Mouse (Mus musculus) hindbrain, embryonic 13.5 days (tissue): ENCODE measurements at regions not wholly inside any gene's neighbourhood (a gene's known extent, or its start where the extent isn't known, plus 50 kb on each side); places are given as distances from the start of the nearest gene placed in this dataset.

ENCODE experiments used
- ATAC-seq: fragments of 200-750 bp; cut with Nextera tagmentation; 2 replicates; pipeline ENCODE4 v1.8.0; 2017; ENCODE audit warnings: moderate TSS enrichment; ENCODE audit not compliant: low FRiP score
- H3K27ac ChIP-seq: fragments of 300-500 bp; sonication (generic); 2 replicates; pipeline ENCODE4 v1.5.1; 2015; ENCODE audit warnings: inconsistent platforms, mild to moderate bottlenecking, moderate library complexity
- H3K27me3 ChIP-seq: fragments of 300-500 bp; sonication (generic); 2 replicates; pipeline ENCODE4 v1.6.1; 2015; ENCODE audit warnings: mild to moderate bottlenecking, inconsistent platforms
- H3K36me3 ChIP-seq: fragments of 300-500 bp; sonication (generic); 2 replicates; pipeline ENCODE4 v1.6.1; 2015; ENCODE audit warnings: mild to moderate bottlenecking, inconsistent platforms
- H3K4me1 ChIP-seq: fragments of 300-500 bp; sonication (generic); replicated peaks from 2 replicates; pipeline ENCODE4 v1.6.1; 2015; ENCODE audit warnings: inconsistent platforms
- H3K4me2 ChIP-seq: fragments of 300-500 bp; sonication (generic); 2 replicates; pipeline ENCODE4 v1.6.1; 2015; ENCODE audit warnings: inconsistent platforms, mild to moderate bottlenecking, moderate library complexity
- H3K4me3 ChIP-seq: fragments of 300-500 bp; sonication (generic); 2 replicates; pipeline ENCODE4 v1.5.1; 2015; ENCODE audit warnings: mild to moderate bottlenecking, inconsistent platforms
- H3K9ac ChIP-seq: fragments of 300-500 bp; sonication (generic); 2 replicates; pipeline ENCODE4 v1.6.1; 2015; ENCODE audit warnings: mild to moderate bottlenecking, inconsistent platforms
- H3K9me3 ChIP-seq: fragments of 300-500 bp; sonication (generic); 2 replicates; pipeline ENCODE4 v1.6.1; 2016; ENCODE audit warnings: inconsistent platforms
- WGBS: fragments of 180-500 bp; shearing (Covaris S2); methylation state at CpG from one replicate; pipeline ENCODE4 v1.1.7; 2015; 5-methylcytosine and 5-hydroxymethylcytosine counted together

- Histone ChIP-seq H3K27me3 (no peaks in the 10 kb centered on the region; the same call in 1 of the 2 replicates), H3K27ac (no peak overlapping the region), H3K4me2 (no peak overlapping the region), H3K4me1 (no peaks in the 10 kb centered on the region), H3K36me3 (no peaks in the 10 kb centered on the region), H3K4me3 (no peak overlapping the region), H3K9me3 (no peaks in the 10 kb centered on the region), H3K9ac (no peak overlapping the region)
- ATAC-seq, result no peak
- 71% methylated on average over 3 of the region's 3 CpGs for WGBS
Observed at GRCm38 (mm10) chr3:41430191-41430590, 125.3 kb upstream of the Jade1 start.

- Histone ChIP-seq H3K27me3 (no peaks in the 10 kb centered on the region; the same call in 1 of the 2 replicates), H3K9me3 (no peaks in the 10 kb centered on the region), H3K9ac (no peak overlapping the region), H3K4me3 (no peak overlapping the region), H3K4me2 (no peak overlapping the region), H3K36me3 (no peaks in the 10 kb centered on the region), H3K4me1 (peaks cover 4% of the 10 kb centered on the region), H3K27ac (no peak overlapping the region)
- WGBS, result 81% methylated on average over 3 of the region's 3 CpGs
- ATAC-seq, result no peak
Observed at GRCm38 (mm10) chr3:41426946-41427345, 128.6 kb upstream of the Jade1 start.

DNA sequence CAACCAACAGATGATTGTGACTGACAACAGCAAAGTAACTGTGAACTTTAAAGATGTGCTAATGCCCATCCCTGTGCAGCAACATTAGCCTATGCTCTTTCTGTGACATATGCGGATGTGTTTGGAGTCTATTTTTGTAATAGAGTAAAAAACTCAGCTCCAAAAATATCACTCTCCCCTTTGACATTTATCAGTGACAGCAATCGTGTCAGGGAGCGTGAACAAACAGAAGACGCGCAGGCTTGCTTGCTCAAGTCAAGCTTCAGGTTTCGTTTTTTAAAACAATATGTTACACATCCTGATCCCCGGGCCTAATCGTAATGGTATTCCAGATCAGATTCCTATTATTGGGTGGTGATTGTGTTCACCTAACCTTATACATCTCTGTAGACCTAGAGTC lies 129.7 kb upstream of the Jade1 start:
- Histone ChIP-seq H3K36me3 (no peaks in the 10 kb centered on the region), H3K27ac (no peak overlapping the region), H3K27me3 (no peaks in the 10 kb centered on the region; the same call in 1 of the 2 replicates), H3K4me2 (no peak overlapping the region), H3K4me1 (peaks cover 4% of the 10 kb centered on the region), H3K4me3 (no peak overlapping the region), H3K9ac (no peak overlapping the region), H3K9me3 (no peaks in the 10 kb centered on the region)
- WGBS, result 89% methylated on average over 8 of the region's 8 CpGs
- ATAC-seq, result no peak

DNA sequence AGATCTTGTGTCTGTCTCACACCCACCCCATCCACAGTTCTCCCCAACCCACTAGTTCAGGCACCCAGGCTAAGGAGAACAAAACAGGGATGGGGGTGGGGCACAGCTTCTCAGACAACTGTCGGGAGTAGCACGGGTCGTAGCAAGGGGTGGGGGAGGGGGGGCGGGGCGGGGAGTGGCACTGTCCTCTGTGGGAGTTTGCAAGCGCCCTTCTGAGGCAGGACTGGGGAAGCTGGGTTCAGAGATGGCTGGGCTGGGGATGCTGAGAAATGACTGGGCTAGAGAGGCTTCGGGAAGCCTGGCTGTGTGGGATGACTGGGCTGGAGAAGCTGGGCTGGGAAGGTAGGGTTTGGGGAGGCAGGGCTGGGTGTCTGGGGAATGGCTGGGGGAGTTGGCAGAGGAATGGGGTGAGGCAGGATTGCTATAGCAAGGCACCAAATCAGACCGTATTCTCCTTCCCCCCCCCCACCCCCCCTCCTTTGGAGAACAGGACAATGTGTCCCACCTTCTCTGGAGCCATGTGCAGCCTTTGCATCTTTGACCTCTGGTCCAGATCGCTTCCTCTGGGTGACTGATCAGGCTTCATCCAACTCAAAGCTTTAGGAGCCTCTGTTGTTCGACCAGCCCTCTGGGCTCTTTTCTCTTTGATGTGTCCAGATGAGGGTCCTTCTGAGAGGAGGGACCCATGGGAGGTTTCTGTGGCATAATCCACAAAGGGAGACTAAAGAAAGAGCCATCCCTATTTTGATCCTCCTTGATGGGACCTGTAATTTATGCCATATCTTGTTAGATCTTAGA lies 131.2 kb upstream of the Jade1 start:
- H3K9me3 ChIP-seq, result no peaks in the 10 kb centered on the region
- no peak overlapping the region for H3K27ac ChIP-seq
- 20% methylated on average over 10 of the region's 10 CpGs for WGBS
- no peak overlapping the region for H3K9ac ChIP-seq
- no peaks in the 10 kb centered on the region for H3K36me3 ChIP-seq
- H3K4me3 ChIP-seq, result no peak overlapping the region
- H3K4me1 ChIP-seq, result peaks cover 4% of the 10 kb centered on the region
- H3K27me3 ChIP-seq, result no peaks in the 10 kb centered on the region; the same call in 1 of the 2 replicates
- no peak for ATAC-seq
- H3K4me2 ChIP-seq, result no peak overlapping the region

- H3K9me3 ChIP-seq, result no peaks in the 10 kb centered on the region
- no peaks in the 10 kb centered on the region for H3K36me3 ChIP-seq
- no peak overlapping the region for H3K4me2 ChIP-seq
- H3K4me1 ChIP-seq, result peaks cover 4% of the 10 kb centered on the region
- H3K9ac ChIP-seq, result no peak overlapping the region
- 63% methylated on average over 5 of the region's 5 CpGs for WGBS
- no peak overlapping the region for H3K4me3 ChIP-seq
- no peaks in the 10 kb centered on the region; the same call in 1 of the 2 replicates for H3K27me3 ChIP-seq
- no peak overlapping the region for H3K27ac ChIP-seq
- ATAC-seq, result no peak
Observed at GRCm38 (mm10) chr3:41423630-41424029, 131.9 kb upstream of the Jade1 start.

DNA sequence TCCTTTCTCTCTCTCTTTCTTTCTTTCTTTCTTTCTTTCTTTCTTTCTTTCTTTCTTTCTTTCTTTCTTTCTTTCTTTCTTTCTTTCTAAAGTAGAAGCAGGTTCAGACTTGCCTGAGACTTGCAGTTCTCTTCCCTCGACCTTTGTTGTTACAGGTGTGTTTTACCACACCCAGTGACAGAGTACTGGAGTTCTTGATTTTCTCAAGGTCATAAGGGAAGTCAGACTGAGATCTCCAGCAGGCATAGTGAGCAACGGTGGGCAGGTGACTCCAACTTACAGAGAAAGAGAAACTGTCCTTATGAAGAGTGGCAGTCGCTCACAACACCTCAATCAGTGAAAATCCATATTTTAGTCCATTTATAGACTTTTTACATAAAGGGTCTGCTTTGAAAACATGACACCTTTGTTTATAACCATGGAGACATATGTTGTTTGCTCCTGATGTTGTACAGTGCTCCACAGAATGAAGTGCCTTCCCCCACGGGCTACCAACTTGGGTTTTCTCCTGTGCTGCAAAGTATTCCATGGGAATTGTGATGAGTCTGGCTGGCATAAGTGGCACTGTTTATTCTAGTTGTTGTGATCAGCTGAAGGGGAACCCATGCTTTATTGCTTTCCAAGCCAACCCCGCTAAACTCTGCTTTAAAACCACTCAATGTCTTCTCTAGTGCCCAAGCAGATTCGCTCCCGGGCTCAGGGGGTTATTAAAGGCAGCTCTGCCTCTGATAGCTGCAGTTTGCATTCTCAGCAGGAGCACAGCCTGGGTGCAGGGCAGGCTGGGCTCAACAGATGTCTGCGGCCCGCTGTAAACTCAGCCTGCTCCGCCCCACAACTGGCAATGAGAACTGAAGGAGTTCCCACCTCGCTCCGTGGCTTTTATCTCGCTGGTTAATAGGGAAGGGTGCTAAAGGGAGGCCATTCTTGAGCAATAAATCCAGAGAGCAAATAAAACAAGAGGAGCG lies 132.6 kb upstream of the Jade1 start:
- no peaks in the 10 kb centered on the region for H3K36me3 ChIP-seq
- no peak for ATAC-seq
- WGBS, result 23% methylated on average over 14 of the region's 14 CpGs

DNA sequence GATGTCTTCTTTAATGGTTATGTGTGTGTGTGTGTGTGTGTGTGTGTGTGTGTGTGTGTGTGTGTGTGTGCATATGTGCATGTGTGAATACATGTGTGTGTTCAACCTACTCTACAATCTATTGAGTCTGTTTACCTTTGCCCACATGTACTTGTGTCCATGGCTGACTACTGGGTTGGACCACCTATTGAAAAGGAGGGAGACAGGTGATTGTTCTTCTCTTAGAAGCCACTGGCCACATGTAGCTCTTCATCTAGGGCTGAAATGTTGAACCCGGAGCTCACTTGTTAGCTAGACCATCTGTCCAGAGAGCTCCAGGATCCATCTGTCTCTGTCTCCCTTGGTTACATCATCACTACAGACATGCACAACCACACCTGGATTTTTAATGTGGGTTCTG lies 141.8 kb upstream of the Jade1 start:
- Histone ChIP-seq H3K36me3 (no peaks in the 10 kb centered on the region), H3K9ac (no peak overlapping the region), H3K27me3 (no peaks in the 10 kb centered on the region), H3K27ac (no peak overlapping the region), H3K4me2 (no peak overlapping the region), H3K9me3 (peaks cover 6% of the 10 kb centered on the region; the same call in 1 of the 2 replicates), H3K4me1 (peaks cover 9% of the 10 kb centered on the region), H3K4me3 (no peak overlapping the region)
- ATAC-seq, result no peak
- WGBS, result 96% methylated on average over 1 of the region's 1 CpGs

More for the DNA sequence above, 132.6 kb upstream of the Jade1 start:
- Histone ChIP-seq H3K27ac (no peak overlapping the region), H3K9ac (no peak overlapping the region), H3K4me1 (peaks cover 4% of the 10 kb centered on the region), H3K4me3 (no peak overlapping the region), H3K4me2 (no peak overlapping the region), H3K9me3 (no peaks in the 10 kb centered on the region), H3K27me3 (no peaks in the 10 kb centered on the region; the same call in 1 of the 2 replicates)

DNA sequence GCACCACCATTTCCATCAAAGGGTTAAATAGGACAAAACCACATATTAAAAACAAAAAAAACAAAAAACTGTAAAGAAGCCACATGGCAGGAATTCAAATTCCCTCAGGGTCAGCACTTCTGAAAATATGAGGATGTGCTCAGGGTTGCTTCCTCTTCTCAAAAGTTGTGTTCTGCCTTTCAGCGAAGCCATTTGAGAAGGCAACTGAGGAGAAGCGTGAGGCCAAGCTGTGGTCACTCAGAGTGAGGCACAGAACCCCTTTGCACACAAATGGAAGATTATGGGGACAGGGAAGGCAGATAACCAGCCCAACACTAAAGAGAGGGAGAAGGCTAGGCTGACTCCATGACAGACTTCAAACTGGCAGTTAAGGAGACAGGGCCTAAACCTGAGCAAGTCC lies 142.8 kb upstream of the Jade1 start:
- Histone ChIP-seq H3K9me3 (peaks cover 6% of the 10 kb centered on the region; the same call in 1 of the 2 replicates), H3K4me3 (no peak overlapping the region), H3K27me3 (0 out of 2 replicates have a peak, but pooled peaks cover 1% of the 10 kb centered on the region), H3K36me3 (no peaks in the 10 kb centered on the region), H3K4me2 (no peak overlapping the region), H3K9ac (no peak overlapping the region), H3K27ac (no peak overlapping the region), H3K4me1 (peaks cover 13% of the 10 kb centered on the region)
- 93% methylated on average over 2 of the region's 2 CpGs for WGBS
- no peak for ATAC-seq

DNA sequence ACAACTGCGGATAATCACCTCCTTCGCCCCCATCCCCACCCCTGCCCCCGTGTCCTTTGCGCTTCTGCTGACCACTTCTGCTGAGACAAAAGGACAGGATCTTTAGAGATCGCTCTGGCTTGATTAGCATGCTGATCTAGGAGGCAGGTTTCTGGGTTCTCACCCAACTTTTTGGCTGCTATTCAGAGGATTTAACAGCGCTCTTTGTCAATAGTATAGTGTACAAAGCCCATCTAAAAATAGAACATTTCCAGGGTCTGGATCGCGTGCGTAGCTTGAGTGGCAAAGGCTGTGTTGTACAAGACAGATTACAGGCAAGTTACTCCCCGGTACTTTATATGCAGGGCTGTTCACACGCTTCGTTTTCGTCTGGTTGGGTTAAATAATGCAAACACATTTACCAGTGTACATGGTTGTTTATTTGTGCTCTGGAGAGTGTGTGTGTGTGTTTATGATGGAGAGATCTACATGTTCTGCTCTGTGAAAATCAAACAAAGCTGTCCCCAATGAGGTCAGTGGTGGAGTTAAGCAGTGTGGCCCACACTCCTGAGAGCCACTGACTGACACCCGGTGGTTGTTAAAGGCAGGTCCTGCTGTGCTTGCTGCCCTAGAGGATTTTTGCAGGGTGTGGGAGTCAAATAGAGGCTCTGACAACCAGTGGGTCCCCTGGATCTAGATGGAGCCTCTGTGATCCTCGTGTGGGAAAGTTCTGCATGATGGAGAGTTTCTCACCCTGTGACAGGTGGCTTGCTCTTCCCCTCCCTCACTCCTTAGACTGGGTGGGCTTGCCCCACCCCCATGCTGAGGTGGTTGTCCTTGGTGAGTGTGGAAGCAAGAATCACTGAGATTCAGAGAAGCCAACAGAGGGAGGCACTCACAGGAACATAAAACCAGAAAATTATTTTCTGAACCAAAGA lies 146.5 kb upstream of the Jade1 start:
- Histone ChIP-seq H3K27me3 (0 out of 2 replicates have a peak, but pooled peaks cover 5% of the 10 kb centered on the region), H3K4me2 (peak overlapping the region; percentile 66), H3K9me3 (no peaks in the 10 kb centered on the region), H3K27ac (peak overlapping the region; percentile 73), H3K4me3 (peak overlapping the region; percentile 45), H3K4me1 (peaks cover 13% of the 10 kb centered on the region), H3K36me3 (no peaks in the 10 kb centered on the region), H3K9ac (peak overlapping the region; percentile 72)
- peak; percentile 84 for ATAC-seq
- 12% methylated on average over 15 of the region's 15 CpGs for WGBS

GRCm38 (mm10) chr3:41408423-41408820 lies 147.1 kb upstream of the Jade1 start:
- Histone ChIP-seq H3K9me3 (no peaks in the 10 kb centered on the region), H3K4me3 (peak overlapping the region; percentile 45), H3K36me3 (no peaks in the 10 kb centered on the region), H3K4me2 (peak overlapping the region; percentile 66), H3K27me3 (0 out of 2 replicates have a peak, but pooled peaks cover 5% of the 10 kb centered on the region), H3K27ac (peak overlapping the region; percentile 73), H3K4me1 (peaks cover 13% of the 10 kb centered on the region), H3K9ac (peak overlapping the region; percentile 72)
- 7% methylated on average over 14 of the region's 14 CpGs for WGBS
- ATAC-seq, result peak; percentile 96

- WGBS, result 84% methylated on average over 9 of the region's 9 CpGs
- no peaks in the 10 kb centered on the region for H3K9me3 ChIP-seq
- H3K4me1 ChIP-seq, result peaks cover 13% of the 10 kb centered on the region
- peak overlapping the region; percentile 72; the same call in 1 of the 2 replicates for H3K9ac ChIP-seq
- 0 out of 2 replicates have a peak, but pooled peaks have one; percentile 44 for ATAC-seq
- 0 out of 2 replicates have a peak, but pooled peaks cover 5% of the 10 kb centered on the region for H3K27me3 ChIP-seq
- H3K27ac ChIP-seq, result peak overlapping the region; percentile 73; the same call in 1 of the 2 replicates
- no peaks in the 10 kb centered on the region for H3K36me3 ChIP-seq
- peak overlapping the region; percentile 45 for H3K4me3 ChIP-seq
- H3K4me2 ChIP-seq, result peak overlapping the region; percentile 66
Observed at GRCm38 (mm10) chr3:41407988-41408387, 147.5 kb upstream of the Jade1 start.
